Mouse (Mus musculus): ENCODE data around the gene Scn1a. TPM values are rescaled to one million over a fixed set of nuclear protein-coding genes. Genes with fewer than 3 reads are reported as not detected.

Scn1a gene
- polyA plus RNA-seq (2014; fragmentation: Illumina TruSeq; extraction: RNeasy Lipid Tissue Mini Kit (QIAGEN cat#74804); ENCODE audit: low read depth, low replicate concordance), result 0.09 TPM

DNA sequence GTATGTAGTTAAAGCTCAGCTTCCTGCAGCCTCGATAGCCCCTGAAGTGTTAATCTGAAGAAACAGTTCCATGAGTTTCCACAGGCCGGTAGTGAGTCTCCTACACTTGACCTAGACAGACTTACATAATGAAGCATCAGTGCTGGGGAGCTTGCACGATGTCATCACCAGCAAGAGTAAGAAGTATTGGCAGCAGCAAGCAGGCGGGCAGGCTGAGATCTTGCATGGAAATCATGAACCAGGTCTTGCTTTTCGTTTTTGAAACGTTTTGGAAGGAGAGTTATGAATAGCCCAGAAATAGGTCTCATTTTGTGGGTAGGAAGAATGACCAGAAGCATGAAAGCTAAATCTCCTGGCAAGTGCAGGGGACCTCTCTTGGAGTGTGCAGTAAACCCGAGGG, at the start of gene Scn1a:
TSS of gene Scn1a (minus strand) at position 130 of the 400 bp plus-strand sequence.

GRCm38 (mm10) chr2:66256220-66257131, 184.2 kb downstream of the Scn1a start, which contains the start of gene Ttc21b:
TSS of gene Ttc21b (minus strand) at chr2:66256617.

Other genes with a start within 250 kb of the Scn1a start
- 11.8 TPM for gene Ttc21b, start 184.2 kb downstream of the Scn1a start, polyA plus RNA-seq (2014; fragmentation: Illumina TruSeq; extraction: RNeasy Lipid Tissue Mini Kit (QIAGEN cat#74804); ENCODE audit: low read depth, low replicate concordance)
- gene Scn9a, start 194.1 kb upstream of the Scn1a start, polyA plus RNA-seq (2014; fragmentation: Illumina TruSeq; extraction: RNeasy Lipid Tissue Mini Kit (QIAGEN cat#74804); ENCODE audit: low read depth, low replicate concordance), result 1.2 TPM